Mouse (Mus musculus): ENCODE results near the gene Irgm1. TPM values are rescaled to one million over a fixed set of nuclear protein-coding genes. Genes with fewer than 3 reads are reported as not detected.
"Not testable (repeated sequence)": the region's sequence is repeated elsewhere in the genome, so short reads cannot be mapped to it uniquely, and the experiment has no call there.

The Irgm1 gene
- polyA plus RNA-seq, 1 experiment from 2014 or later, result 5.0 TPM

DNA sequence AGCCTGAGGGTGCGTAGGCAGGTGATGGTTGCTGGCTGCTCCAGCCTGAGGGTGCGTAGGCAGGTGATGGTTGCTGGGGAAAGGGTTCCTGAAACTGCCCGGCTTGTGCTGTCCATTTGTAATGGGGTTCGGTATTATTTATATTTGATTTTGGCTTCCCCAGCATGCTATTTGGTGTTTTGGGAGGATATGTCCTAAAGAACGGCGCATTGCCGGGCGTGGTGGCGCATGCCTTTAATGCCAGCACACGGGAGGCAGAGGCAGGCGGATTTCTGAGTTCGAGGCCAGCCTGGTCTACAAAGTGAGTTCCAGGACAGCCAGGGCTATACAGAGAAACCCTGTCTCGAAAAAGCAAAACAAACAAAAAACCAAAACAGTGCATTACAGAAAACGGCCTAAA lies 50.2 kb downstream of the Irgm1 start:
- not testable (repeated sequence) for H3K4me3 ChIP-seq (replicated peaks; ENCODE audit: low read depth, low read length); H3K4me2 ChIP-seq (ENCODE audit: low read length); DNase-seq; H3K4me1 ChIP-seq (ENCODE audit: control insufficient read depth, insufficient read depth, low read length); H3K36me3 ChIP-seq (ENCODE audit: control insufficient read depth, insufficient read depth, low read length); H3K9ac ChIP-seq (replicated peaks; ENCODE audit: low read length); ATAC-seq (ENCODE audit: low FRiP score, low TSS enrichment); H3K27ac ChIP-seq (replicated peaks; ENCODE audit: low read depth, low read length); H3K9me3 ChIP-seq (ENCODE audit: control insufficient read depth, low read length)
- 84% methylated on average over 14 of the region's 14 CpGs for WGBS
- H3K27me3 ChIP-seq (ENCODE audit: control insufficient read depth, insufficient read depth, low read length), result peaks cover 18% of the 10 kb centered on the region

DNA sequence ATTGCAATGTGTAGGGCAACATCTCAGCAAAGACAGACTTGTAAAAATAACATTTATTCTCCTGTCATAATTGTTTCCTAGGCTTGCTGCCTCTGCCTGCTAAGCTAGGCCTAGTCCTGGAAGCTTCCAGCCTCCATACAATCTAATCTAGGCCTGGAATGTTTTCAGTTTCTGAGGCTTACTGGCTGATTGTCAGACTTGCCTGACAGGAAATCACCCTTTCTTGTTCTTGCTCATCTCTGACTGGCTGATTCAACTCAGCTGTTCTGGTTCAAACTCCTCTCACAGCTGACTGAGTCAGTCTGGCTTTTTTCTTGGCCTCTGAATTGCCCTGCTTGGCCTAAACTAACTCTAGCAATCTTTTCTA lies 51.2 kb downstream of the Irgm1 start:
- Histone ChIP-seq H3K9me3 (ENCODE audit: control insufficient read depth, low read length) (no peaks in the 10 kb centered on the region), H3K4me3 (replicated peaks; ENCODE audit: low read depth, low read length) (no peak overlapping the region), H3K4me2 (ENCODE audit: low read length) (no peak overlapping the region), H3K36me3 (ENCODE audit: control insufficient read depth, insufficient read depth, low read length) (0 out of 2 replicates have a peak, but pooled peaks cover 4% of the 10 kb centered on the region), H3K27ac (replicated peaks; ENCODE audit: low read depth, low read length) (no peak overlapping the region), H3K4me1 (ENCODE audit: control insufficient read depth, insufficient read depth, low read length) (peaks cover 15% of the 10 kb centered on the region), H3K9ac (replicated peaks; ENCODE audit: low read length) (no peak overlapping the region), H3K27me3 (ENCODE audit: control insufficient read depth, insufficient read depth, low read length) (peaks cover 18% of the 10 kb centered on the region)
- DNase-seq (no peak), ATAC-seq (ENCODE audit: low FRiP score, low TSS enrichment) (no peak)

DNA sequence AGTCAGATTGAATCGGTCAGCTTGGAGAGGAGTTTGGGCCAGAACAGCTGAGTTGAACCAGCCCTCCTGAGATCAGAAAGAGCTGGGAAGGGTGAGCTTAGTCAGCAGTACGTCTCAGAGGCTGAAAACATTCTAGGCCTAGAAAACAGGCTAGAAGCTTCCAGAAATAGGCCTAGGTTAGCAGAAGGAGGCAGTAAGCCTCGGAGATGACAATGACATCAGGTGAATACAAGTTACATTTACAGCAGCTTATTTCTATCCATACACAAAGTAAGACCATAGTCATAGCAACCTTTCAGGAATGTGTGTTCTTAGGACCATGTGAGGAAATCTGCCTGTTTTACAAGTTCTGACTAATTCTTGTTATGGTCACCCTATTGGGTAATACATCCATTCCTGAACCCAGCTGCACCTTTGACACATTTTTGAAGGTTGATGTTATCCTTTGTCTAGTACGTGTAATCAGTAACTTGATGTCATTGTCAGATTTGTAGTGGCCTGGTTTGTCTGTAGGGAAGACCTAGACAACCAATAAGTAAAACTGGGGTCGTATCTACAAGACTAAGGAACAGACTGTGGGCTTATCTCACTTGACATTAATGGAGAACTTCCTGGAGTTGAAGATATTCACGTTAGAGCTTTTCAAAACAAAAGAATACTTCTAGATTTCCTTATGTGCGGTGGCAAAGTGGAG lies 51.7 kb downstream of the Irgm1 start:
- Histone ChIP-seq H3K36me3 (ENCODE audit: control insufficient read depth, insufficient read depth, low read length) (0 out of 2 replicates have a peak, but pooled peaks cover 4% of the 10 kb centered on the region), H3K4me2 (ENCODE audit: low read length) (no peak overlapping the region), H3K27ac (replicated peaks; ENCODE audit: low read depth, low read length) (no peak overlapping the region), H3K9me3 (ENCODE audit: control insufficient read depth, low read length) (no peaks in the 10 kb centered on the region), H3K27me3 (ENCODE audit: control insufficient read depth, insufficient read depth, low read length) (peaks cover 14% of the 10 kb centered on the region), H3K4me1 (ENCODE audit: control insufficient read depth, insufficient read depth, low read length) (peaks cover 20% of the 10 kb centered on the region), H3K4me3 (replicated peaks; ENCODE audit: low read depth, low read length) (no peak overlapping the region), H3K9ac (replicated peaks; ENCODE audit: low read length) (no peak overlapping the region)
- DNase-seq (no peak), ATAC-seq (ENCODE audit: low FRiP score, low TSS enrichment) (no peak)
- WGBS, result 81% methylated on average over 7 of the region's 7 CpGs

DNA sequence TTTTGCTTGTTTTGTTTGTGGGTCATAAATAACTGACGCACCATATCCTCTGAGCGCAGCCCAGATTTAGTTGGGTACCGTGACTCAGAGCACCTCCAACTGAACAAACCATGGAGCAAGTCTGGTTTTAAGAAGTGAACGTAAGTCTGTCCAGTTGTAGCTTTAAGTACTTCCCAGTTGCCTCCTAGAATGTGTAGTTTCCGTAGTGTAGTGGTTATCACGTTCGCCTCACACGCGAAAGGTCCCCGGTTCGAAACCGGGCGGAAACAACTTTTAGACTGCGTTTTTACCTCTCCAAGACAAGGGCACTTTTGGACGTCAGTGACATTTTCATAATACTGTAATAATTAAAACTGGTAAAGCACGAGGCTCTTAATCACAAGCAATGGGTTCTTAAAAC lies 53.1 kb downstream of the Irgm1 start:
- ATAC-seq (ENCODE audit: low FRiP score, low TSS enrichment) (no peak), DNase-seq (peak; percentile 97)
- peaks cover 19% of the 10 kb centered on the region for H3K4me1 ChIP-seq (ENCODE audit: control insufficient read depth, insufficient read depth, low read length)
- peaks cover 13% of the 10 kb centered on the region; the same call in 1 of the 2 replicates for H3K36me3 ChIP-seq (ENCODE audit: control insufficient read depth, insufficient read depth, low read length)
- no peak overlapping the region for H3K27ac ChIP-seq (replicated peaks; ENCODE audit: low read depth, low read length)
- H3K4me3 ChIP-seq (replicated peaks; ENCODE audit: low read depth, low read length), result peak overlapping the region; percentile 74
- H3K9ac ChIP-seq (replicated peaks; ENCODE audit: low read length), result peak overlapping the region; percentile 81; the same call in 1 of the 2 replicates
- no peaks in the 10 kb centered on the region for H3K9me3 ChIP-seq (ENCODE audit: control insufficient read depth, low read length)
- 0 out of 2 replicates have a peak, but pooled peaks cover 2% of the 10 kb centered on the region for H3K27me3 ChIP-seq (ENCODE audit: control insufficient read depth, insufficient read depth, low read length)
- WGBS, result under 1% methylated on average over 16 of the region's 16 CpGs
- H3K4me2 ChIP-seq (ENCODE audit: low read length), result peak overlapping the region; percentile 72

DNA sequence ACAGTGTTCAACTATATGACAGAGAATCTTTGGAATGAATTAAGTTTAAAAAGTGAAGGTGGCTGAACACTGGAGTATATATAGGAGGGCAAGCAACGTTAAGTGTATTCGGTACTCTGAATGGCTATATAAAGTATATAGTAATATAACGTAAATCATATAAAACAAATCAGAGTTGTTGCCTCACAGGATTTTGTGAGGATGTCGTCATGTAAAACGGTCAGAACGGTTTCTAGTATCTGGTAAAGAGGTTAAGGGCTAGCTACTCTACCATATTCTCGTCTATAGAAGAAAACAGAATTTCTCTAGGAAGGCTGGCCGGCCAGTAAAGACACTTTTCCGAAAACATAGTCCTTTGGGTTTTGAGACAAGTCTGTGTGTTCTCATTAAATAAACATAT lies 53.7 kb downstream of the Irgm1 start:
- Histone ChIP-seq H3K4me1 (ENCODE audit: control insufficient read depth, insufficient read depth, low read length) (peaks cover 19% of the 10 kb centered on the region), H3K9me3 (ENCODE audit: control insufficient read depth, low read length) (no peaks in the 10 kb centered on the region), H3K36me3 (ENCODE audit: control insufficient read depth, insufficient read depth, low read length) (peaks cover 18% of the 10 kb centered on the region; the same call in 1 of the 2 replicates), H3K27ac (replicated peaks; ENCODE audit: low read depth, low read length) (peak overlapping the region; percentile 95), H3K4me2 (ENCODE audit: low read length) (peak overlapping the region; percentile 72), H3K9ac (replicated peaks; ENCODE audit: low read length) (peak overlapping the region; percentile 81), H3K27me3 (ENCODE audit: control insufficient read depth, insufficient read depth, low read length) (no peaks in the 10 kb centered on the region), H3K4me3 (replicated peaks; ENCODE audit: low read depth, low read length) (peak overlapping the region; percentile 74)
- DNase-seq (no peak), ATAC-seq (ENCODE audit: low FRiP score, low TSS enrichment) (no peak)
- 8% methylated on average over 9 of the region's 9 CpGs for WGBS

DNA sequence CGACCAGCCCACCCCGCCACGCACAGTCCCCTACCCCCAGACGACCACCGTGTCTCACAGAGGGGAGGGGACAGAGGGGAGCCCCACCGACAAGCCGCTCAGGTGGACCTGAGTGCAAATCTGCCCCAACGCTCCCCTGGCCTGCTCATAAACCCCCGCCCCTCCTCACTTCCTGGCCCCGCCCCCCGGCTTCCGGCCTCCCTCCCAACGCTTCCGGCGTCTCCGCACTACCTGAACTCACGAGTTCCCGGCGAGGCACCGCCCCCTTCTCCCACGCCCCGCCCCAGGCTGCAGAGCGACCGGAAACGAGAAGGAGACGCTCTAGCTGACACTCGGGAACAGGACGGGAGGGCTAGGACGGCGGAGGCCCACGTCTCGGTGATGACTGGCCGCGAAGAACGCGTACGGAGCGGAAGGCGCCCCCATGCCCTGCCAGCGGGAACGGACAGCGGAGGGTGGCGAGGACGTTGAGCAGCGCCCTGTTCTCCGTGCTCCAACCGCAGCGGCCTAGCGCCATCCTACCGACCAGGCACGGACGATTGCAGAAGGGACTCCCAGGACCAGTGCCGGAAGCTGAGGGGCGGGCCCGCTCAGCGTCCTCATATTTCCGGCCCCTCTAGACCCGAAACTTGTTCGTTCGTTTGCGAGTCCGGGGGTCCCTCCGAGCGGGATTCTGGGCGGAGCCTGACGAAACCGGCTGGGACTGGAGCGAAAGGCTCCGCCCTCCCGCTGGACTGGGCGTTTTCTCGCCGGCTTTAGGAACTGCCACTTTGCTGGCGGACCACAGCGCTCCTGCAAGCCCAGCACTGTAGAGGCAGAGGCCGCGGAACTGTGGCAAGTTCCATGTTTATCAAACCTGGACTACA lies 54.5 kb downstream of the Irgm1 start, which contains the start of gene Trim41:
Gene Trim41, minus strand, starts transcription at position 554 of the 866 bp plus-strand sequence.
- ATAC-seq (ENCODE audit: low FRiP score, low TSS enrichment) (peak; percentile 98), DNase-seq (peak; percentile 99)
- Histone ChIP-seq H3K4me3 (replicated peaks; ENCODE audit: low read depth, low read length) (peak within 1 kb of the TSS; percentile 74), H3K27me3 (ENCODE audit: control insufficient read depth, insufficient read depth, low read length) (no peaks in the 10 kb centered on the region), H3K9me3 (ENCODE audit: control insufficient read depth, low read length) (no peaks in the 10 kb centered on the region), H3K4me1 (ENCODE audit: control insufficient read depth, insufficient read depth, low read length) (peaks cover 19% of the 10 kb centered on the region), H3K9ac (replicated peaks; ENCODE audit: low read length) (peak within 1 kb of the TSS; percentile 81), H3K36me3 (ENCODE audit: control insufficient read depth, insufficient read depth, low read length) (peaks cover 24% of the 10 kb centered on the region), H3K27ac (replicated peaks; ENCODE audit: low read depth, low read length) (peak within 1 kb of the TSS; percentile 95), H3K4me2 (ENCODE audit: low read length) (peak within 1 kb of the TSS; percentile 72)
- WGBS, result under 1% methylated on average over 75 of the region's 77 CpGs

DNA sequence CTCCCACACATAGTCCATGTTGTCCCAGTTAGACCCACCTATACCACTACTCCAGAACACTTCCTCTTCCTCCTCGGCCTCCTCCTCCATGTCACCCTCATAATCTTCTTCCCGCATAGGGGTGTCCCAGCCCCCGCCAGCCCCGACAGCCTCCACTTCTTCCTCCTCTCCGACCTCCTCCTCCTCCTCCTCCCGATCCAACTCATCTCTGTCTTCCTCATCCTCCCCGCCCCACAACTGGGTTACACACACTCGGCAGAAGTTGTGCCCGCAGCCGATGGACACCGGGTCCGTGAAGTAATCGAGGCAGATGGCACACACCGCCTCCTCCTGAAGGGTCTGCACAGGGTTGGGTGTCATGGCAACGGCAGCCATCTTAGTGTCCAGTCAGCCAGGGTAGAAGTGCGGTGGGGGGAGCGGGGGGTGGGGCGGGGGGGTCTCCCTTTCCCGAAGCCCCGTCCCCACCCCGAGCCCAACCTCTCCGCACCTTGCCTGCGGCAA lies 55.2 kb downstream of the Irgm1 start:
- H3K9ac ChIP-seq (replicated peaks; ENCODE audit: low read length), result peak overlapping the region; percentile 81
- peak overlapping the region; percentile 72 for H3K4me2 ChIP-seq (ENCODE audit: low read length)
- no peaks in the 10 kb centered on the region for H3K9me3 ChIP-seq (ENCODE audit: control insufficient read depth, low read length)
- peak overlapping the region; percentile 95 for H3K27ac ChIP-seq (replicated peaks; ENCODE audit: low read depth, low read length)
- DNase-seq (peak; percentile 79), ATAC-seq (ENCODE audit: low FRiP score, low TSS enrichment) (peak; percentile 71)
- H3K4me3 ChIP-seq (replicated peaks; ENCODE audit: low read depth, low read length), result peak overlapping the region; percentile 74
- H3K36me3 ChIP-seq (ENCODE audit: control insufficient read depth, insufficient read depth, low read length), result peaks cover 31% of the 10 kb centered on the region
- no peaks in the 10 kb centered on the region for H3K27me3 ChIP-seq (ENCODE audit: control insufficient read depth, insufficient read depth, low read length)
- H3K4me1 ChIP-seq (ENCODE audit: control insufficient read depth, insufficient read depth, low read length), result peaks cover 19% of the 10 kb centered on the region
- WGBS, result 3% methylated on average over 22 of the region's 23 CpGs

DNA sequence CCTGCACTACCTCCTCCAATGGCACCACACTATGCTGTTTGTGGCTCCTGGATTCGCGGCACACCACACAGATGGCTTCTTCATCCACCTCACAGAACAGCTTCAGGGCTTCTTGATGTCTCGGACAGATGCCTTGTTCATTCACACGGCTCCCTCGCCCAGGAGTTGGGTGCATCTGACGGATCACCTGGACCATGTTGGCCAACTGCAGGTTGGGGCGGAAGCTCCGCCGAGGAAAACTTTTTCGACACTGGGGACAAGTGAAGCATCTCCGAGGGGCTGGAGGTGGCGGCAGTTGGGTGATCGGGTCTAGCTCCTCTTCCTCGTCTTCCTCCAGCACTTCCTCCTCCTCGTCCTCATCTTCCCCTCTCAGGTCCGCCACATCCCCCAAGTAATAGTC lies 55.6 kb downstream of the Irgm1 start:
- Histone ChIP-seq H3K27ac (replicated peaks; ENCODE audit: low read depth, low read length) (peak overlapping the region; percentile 95; the same call in 1 of the 2 replicates), H3K4me1 (ENCODE audit: control insufficient read depth, insufficient read depth, low read length) (peaks cover 19% of the 10 kb centered on the region), H3K9ac (replicated peaks; ENCODE audit: low read length) (peak overlapping the region; percentile 81), H3K9me3 (ENCODE audit: control insufficient read depth, low read length) (no peaks in the 10 kb centered on the region), H3K36me3 (ENCODE audit: control insufficient read depth, insufficient read depth, low read length) (peaks cover 36% of the 10 kb centered on the region), H3K4me2 (ENCODE audit: low read length) (peak overlapping the region; percentile 72), H3K4me3 (replicated peaks; ENCODE audit: low read depth, low read length) (peak overlapping the region; percentile 74), H3K27me3 (ENCODE audit: control insufficient read depth, insufficient read depth, low read length) (no peaks in the 10 kb centered on the region)
- ATAC-seq (ENCODE audit: low FRiP score, low TSS enrichment) (no peak), DNase-seq (no peak)
- WGBS, result 79% methylated on average over 16 of the region's 16 CpGs

All from midbrain, embryonic 14.5 days (tissue).